Mouse (Mus musculus) cerebellum, adult (tissue): ENCODE measurements around the gene Dnaja3.
"Not testable (repeated sequence)": the region's sequence is repeated elsewhere in the genome, so short reads cannot be mapped to it uniquely, and the experiment has no call there.

Experiments
- ATAC-seq: cut with Nextera tagmentation; 2 replicates; pipeline ENCODE4 v1.9.2; 2017; ENCODE audit warnings: mild to moderate bottlenecking, moderate library complexity, mixed read lengths; ENCODE audit not compliant: insufficient number of reproducible peaks, low FRiP score, low TSS enrichment

Dnaja3 gene

GRCm38 (mm10) chr16:4659326-4659725 lies 19.5 kb downstream of the Dnaja3 start:
- ATAC-seq: no peak

GRCm38 (mm10) chr16:4661605-4662004 lies 21.8 kb downstream of the Dnaja3 start:
- no peak for ATAC-seq

GRCm38 (mm10) chr16:4663806-4664205 lies 24.0 kb downstream of the Dnaja3 start:
- ATAC-seq: no peak

GRCm38 (mm10) chr16:4665726-4666125 lies 25.9 kb downstream of the Dnaja3 start:
- ATAC-seq: no peak

- ATAC-seq: peak; percentile 85
Observed at GRCm38 (mm10) chr16:4667190-4667808, 27.5 kb downstream of the Dnaja3 start.

- ATAC-seq: no peak
Observed at GRCm38 (mm10) chr16:4670317-4670716, 30.5 kb downstream of the Dnaja3 start.

- ATAC-seq: no peak
Observed at GRCm38 (mm10) chr16:4674091-4674490, 34.3 kb downstream of the Dnaja3 start.

GRCm38 (mm10) chr16:4676836-4677235 lies 37.0 kb downstream of the Dnaja3 start:
- ATAC-seq: no peak

- ATAC-seq: no peak
Observed at GRCm38 (mm10) chr16:4678080-4678479, 38.3 kb downstream of the Dnaja3 start.

GRCm38 (mm10) chr16:4679121-4680018 lies 39.6 kb downstream of the Dnaja3 start, which contains the start of gene Coro7:
Gene Coro7, minus strand, starts transcription at chr16:4679777.
- peak; percentile 86 for ATAC-seq

GRCm38 (mm10) chr16:4680922-4681455 lies 41.2 kb downstream of the Dnaja3 start:
- not testable (repeated sequence) for ATAC-seq

- ATAC-seq: no peak
Observed at GRCm38 (mm10) chr16:4682628-4683179, 42.9 kb downstream of the Dnaja3 start.

- no peak for ATAC-seq
Observed at GRCm38 (mm10) chr16:4683193-4683580, 43.4 kb downstream of the Dnaja3 start.

- peak; percentile 83 for ATAC-seq
Observed at GRCm38 (mm10) chr16:4683581-4684456, 44.0 kb downstream of the Dnaja3 start.

GRCm38 (mm10) chr16:4684457-4684791 lies 44.6 kb downstream of the Dnaja3 start:
- ATAC-seq: no peak

GRCm38 (mm10) chr16:4689371-4689770 lies 49.6 kb downstream of the Dnaja3 start:
- not testable (repeated sequence) for ATAC-seq

GRCm38 (mm10) chr16:4701211-4701610 lies 61.4 kb downstream of the Dnaja3 start:
- ATAC-seq: no peak

GRCm38 (mm10) chr16:4702646-4703045 lies 62.9 kb downstream of the Dnaja3 start:
- ATAC-seq: no peak

- ATAC-seq: no peak
Observed at GRCm38 (mm10) chr16:4705541-4705940, 65.8 kb downstream of the Dnaja3 start.

GRCm38 (mm10) chr16:4711173-4711572 lies 71.4 kb downstream of the Dnaja3 start:
- ATAC-seq: no peak
